Mouse (Mus musculus) T-cell, adult 2 months (primary cell): ENCODE measurements at regions not wholly inside any gene's neighbourhood (a gene's known extent, or its start where the extent isn't known, plus 50 kb on each side); places are given as distances from the start of the nearest gene placed in this dataset.
"Not testable (repeated sequence)": the region's sequence is repeated elsewhere in the genome, so short reads cannot be mapped to it uniquely, and the experiment has no call there.

Source experiments
- DNase-seq: peaks from one replicate; pipeline ENCODE4 v3.0.0; 2022; ENCODE audit warnings: low spot score

GRCm38 (mm10) chr1:184669173-184669572, 63.2 kb downstream of the Hlx start:
- not testable (repeated sequence) for DNase-seq

- DNase-seq: no peak
Observed at GRCm38 (mm10) chr1:184668428-184668827, 64.0 kb downstream of the Hlx start.

- no peak for DNase-seq
Observed at GRCm38 (mm10) chr1:184668022-184668421, 64.4 kb downstream of the Hlx start.

GRCm38 (mm10) chr1:184665243-184665642, 67.2 kb downstream of the Hlx start:
- no peak for DNase-seq

- no peak for DNase-seq
Observed at GRCm38 (mm10) chr1:184664098-184664375, 68.4 kb downstream of the Hlx start.

- DNase-seq: no peak
Observed at GRCm38 (mm10) chr1:184663300-184664097, 68.9 kb downstream of the Hlx start.

- DNase-seq: no peak
Observed at GRCm38 (mm10) chr1:184650541-184651105, 81.8 kb downstream of the Hlx start.

- DNase-seq: no peak
Observed at GRCm38 (mm10) chr1:184647920-184648540, 84.4 kb downstream of the Hlx start.

GRCm38 (mm10) chr1:184644767-184645598, 87.4 kb downstream of the Hlx start:
- DNase-seq: no peak

- DNase-seq: no peak
Observed at GRCm38 (mm10) chr1:184630695-184631475, 101.5 kb downstream of the Hlx start.

GRCm38 (mm10) chr1:184629194-184629593, 103.2 kb downstream of the Hlx start:
- no peak for DNase-seq

- DNase-seq: no peak
Observed at GRCm38 (mm10) chr1:184628566-184629168, 103.8 kb downstream of the Hlx start.

GRCm38 (mm10) chr1:184622462-184622861, 110.0 kb downstream of the Hlx start:
- DNase-seq: no peak

- no peak for DNase-seq
Observed at GRCm38 (mm10) chr1:184621950-184622349, 110.5 kb downstream of the Hlx start.

GRCm38 (mm10) chr1:184617853-184618454, 114.5 kb downstream of the Hlx start:
- DNase-seq: no peak

- no peak for DNase-seq
Observed at GRCm38 (mm10) chr1:184615991-184616390, 116.4 kb downstream of the Hlx start.

GRCm38 (mm10) chr1:184614699-184615415, 117.6 kb downstream of the Hlx start:
- no peak for DNase-seq

- DNase-seq: no peak
Observed at GRCm38 (mm10) chr1:184612880-184613279, 119.5 kb downstream of the Hlx start.

- DNase-seq: no peak
Observed at GRCm38 (mm10) chr1:184608938-184609337, 123.5 kb downstream of the Hlx start.

GRCm38 (mm10) chr1:184608338-184608737, 124.1 kb downstream of the Hlx start:
- no peak for DNase-seq
